Mouse (Mus musculus) CH12.LX (cell line): ENCODE results near the gene Kiz.
A peak's percentile ranks its signal among the peaks of the same experiment; 100 is the strongest.

ENCODE experiments used
- CTCF ChIP-seq, 2 experiments: IDR thresholded peaks in 1 of 2; conservative IDR thresholded peaks in 1 of 2; 2 replicates each; pipeline ENCODE4 v1.5.1; 2011 to 2012; ENCODE audit warnings: low read depth in 2 of 2, low read length in 2 of 2, improper control_type of control experiment in 1 of 2, inconsistent platforms in 1 of 2, mild to moderate bottlenecking in 1 of 2, moderate library complexity in 1 of 2
- EP300 ChIP-seq: IDR thresholded peaks from 2 replicates; pipeline ENCODE4 v1.6.1; 2011; ENCODE audit warnings: low read length, improper control_type of control experiment
- KAT2A ChIP-seq: IDR thresholded peaks from 2 replicates; pipeline ENCODE4 v1.6.1; 2012; ENCODE audit warnings: low read length, improper control_type of control experiment, inconsistent platforms; ENCODE audit not compliant: insufficient replicate concordance
- TCF12 ChIP-seq: IDR thresholded peaks from 2 replicates; pipeline ENCODE4 v1.6.1; 2014; ENCODE audit warnings: low read depth, mild to moderate bottlenecking, inconsistent platforms, low read length, improper control_type of control experiment
- USF1 ChIP-seq: IDR thresholded peaks from 2 replicates; pipeline ENCODE4 v1.6.1; 2014; ENCODE audit warnings: low read depth, mild to moderate bottlenecking, inconsistent platforms, low read length, improper control_type of control experiment
- ZC3H11A ChIP-seq: IDR thresholded peaks from 2 replicates; pipeline ENCODE4 v1.6.1; 2012; ENCODE audit warnings: low read depth, mild to moderate bottlenecking, inconsistent platforms, low read length, improper control_type of control experiment

DNA sequence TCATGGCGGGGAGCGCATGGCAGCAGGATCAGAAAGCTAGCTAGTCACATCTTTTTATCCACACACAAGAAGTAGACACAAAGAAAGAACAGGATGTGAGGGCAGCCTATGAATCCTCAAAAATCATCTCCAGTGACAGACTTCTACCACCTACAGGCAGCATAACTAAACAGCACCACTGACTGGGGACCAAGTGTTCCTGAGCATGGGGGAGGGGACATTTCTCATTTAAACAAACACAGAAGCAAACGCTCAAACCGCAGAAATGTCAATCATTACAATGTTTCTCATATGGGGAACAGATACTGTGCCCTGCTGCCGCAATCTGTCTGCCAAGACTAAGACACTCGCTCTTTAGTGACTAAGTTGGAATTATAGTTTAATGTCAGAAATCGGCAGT lies 40.7 kb upstream of the Kiz start:
- TF ChIP-seq CTCF (conservative IDR thresholded peaks at IDR 0.05 in 1 of 2, IDR thresholded peaks at IDR 0.05 in 1 of 2; ENCODE audit: low read depth in 2 of 2, low read length in 2 of 2) = peak in 1 of 2 experiments; percentile 52; a peak in 2 of 4 replicates
- no peak for TF ChIP-seq USF1
- no peak for TF ChIP-seq TCF12
- TF ChIP-seq EP300 = no peak
- TF ChIP-seq KAT2A = no peak
- no peak for TF ChIP-seq ZC3H11A
